Mouse (Mus musculus) liver, embryonic 14.5 days (tissue): Measurements from ENCODE around the gene Gm9639. TPM values are rescaled to one million over a fixed set of nuclear protein-coding genes. Genes with fewer than 3 reads are reported as not detected.
"Not testable (repeated sequence)": the region's sequence is repeated elsewhere in the genome, so short reads cannot be mapped to it uniquely, and the experiment has no call there.

Experiments used
- ATAC-seq: fragments of 200-750 bp; cut with Nextera tagmentation; 2 replicates; pipeline ENCODE4 v1.8.0; 2017; ENCODE audit warnings: moderate number of reproducible peaks, mild to moderate bottlenecking, moderate library complexity; ENCODE audit not compliant: insufficient read depth
- DNase-seq, 3 experiments: peaks; one replicate each; pipeline ENCODE4 v3.0.0-alpha.2; 2012 to 2013; ENCODE audit warnings: low read depth in 3 of 3, low spot score in 3 of 3
- H3K27ac ChIP-seq: fragments of 300-500 bp; sonication (generic); 2 replicates; pipeline ENCODE4 v1.5.1; 2014; ENCODE audit warnings: moderate library complexity, mild to moderate bottlenecking, control low read depth, inconsistent platforms
- H3K27me3 ChIP-seq: fragments of 300-500 bp; sonication (generic); 2 replicates; pipeline ENCODE4 v1.6.1; 2014; ENCODE audit warnings: mild to moderate bottlenecking, low read length, moderate library complexity; ENCODE audit not compliant: control insufficient read depth, insufficient read depth
- H3K36me3 ChIP-seq: fragments of 300-500 bp; sonication (generic); replicated peaks from 2 replicates; pipeline ENCODE4 v1.6.1; 2014; ENCODE audit warnings: low read depth; ENCODE audit not compliant: control insufficient read depth, insufficient read depth
- H3K4me1 ChIP-seq, 2 experiments: fragments of 200-500 bp in 1 of 2; fragments of 300-500 bp in 1 of 2; sonication (generic) in 1 of 2; replicated peaks; 2 replicates each; pipeline ENCODE4 v1.6.1; 2012 to 2014; ENCODE audit warnings: antibody characterized with exemption in 1 of 2, inconsistent platforms in 1 of 2, low read length in 1 of 2; ENCODE audit not compliant: control insufficient read depth in 2 of 2, insufficient read depth in 2 of 2
- H3K4me2 ChIP-seq: fragments of 300-500 bp; sonication (generic); 2 replicates; pipeline ENCODE4 v1.6.1; 2014; ENCODE audit warnings: low read depth, mild to moderate bottlenecking, control low read depth, moderate library complexity
- H3K4me3 ChIP-seq, 2 experiments: fragments of 200-500 bp in 1 of 2; fragments of 300-500 bp in 1 of 2; sonication (generic) in 1 of 2; 2 replicates each; pipeline ENCODE4 v1.5.1; 2012 to 2014; ENCODE audit warnings: low read depth in 2 of 2, low read length in 2 of 2, mild to moderate bottlenecking in 2 of 2, control low read depth in 1 of 2, inconsistent platforms in 1 of 2, moderate library complexity in 1 of 2; ENCODE audit not compliant: insufficient read depth in 1 of 2
- H3K9ac ChIP-seq: fragments of 300-500 bp; sonication (generic); replicated peaks from 2 replicates; pipeline ENCODE4 v1.6.1; 2014; ENCODE audit warnings: mild to moderate bottlenecking, control low read depth, moderate library complexity
- H3K9me3 ChIP-seq: fragments of 300-500 bp; sonication (generic); 2 replicates; pipeline ENCODE4 v1.6.1; 2016; ENCODE audit warnings: low read length, mixed read lengths; ENCODE audit not compliant: control insufficient read depth
- CTCF ChIP-seq: IDR thresholded peaks from 2 replicates; pipeline ENCODE4 v1.5.1; 2016; ENCODE audit warnings: antibody characterized with exemption, low read depth, control low read depth
- EP300 ChIP-seq: IDR thresholded peaks from 2 replicates; pipeline ENCODE4 v1.6.1; 2016; ENCODE audit warnings: antibody characterized with exemption, low read depth
- WGBS: fragments of 180-500 bp; shearing (Covaris S2); extraction: QIAGEN DNeasy Blood & Tissue Kit; methylation state at CpG from one replicate; pipeline ENCODE4 v1.1.7; 2014; ENCODE audit not compliant: insufficient replicate concordance; 5-methylcytosine and 5-hydroxymethylcytosine counted together
- polyA plus RNA-seq, 2 experiments: library from polyadenylated mRNA; depleted of rRNA in 1 of 2; stranded (reverse) in 1 of 2; unstranded in 1 of 2; fragments of >200 nt; fragmentation: Nextera tagmentation in 1 of 2; extraction: Ambion mirVana in 1 of 2; gene quantifications; 2 replicates each; pipeline versions ENCODE4 v1.2.1 to v1.2.3; 2012 to 2014

Gm9639 gene
- polyA plus RNA-seq, 2 experiments: not detected

DNA sequence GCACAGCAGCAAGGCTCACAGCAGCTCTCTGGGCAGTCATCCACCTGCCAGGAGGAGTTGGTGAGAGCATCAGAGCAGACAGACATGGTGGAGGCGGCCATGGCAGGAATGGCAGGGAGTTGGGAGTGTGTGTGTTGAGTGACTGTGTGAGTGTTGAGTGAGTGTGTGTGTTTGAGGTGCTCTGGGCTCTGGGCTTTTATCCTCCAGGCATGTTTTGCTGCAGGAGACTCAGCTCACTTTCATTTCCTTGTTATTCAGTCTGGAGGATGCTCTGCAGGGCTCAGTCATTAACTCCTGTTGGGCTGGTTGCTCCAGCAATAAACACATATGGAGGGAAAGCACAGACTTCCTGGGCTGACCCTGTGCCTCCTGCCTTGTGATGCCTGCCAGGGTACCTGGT is 18.0 kb downstream of the Gm9639 start, which contains the start of gene Gm7138:
Gene Gm7138 (minus strand): TSS at position 101 of the 400 bp plus-strand sequence.
- ATAC-seq, H3K9ac ChIP-seq, H3K4me3 ChIP-seq, H3K36me3 ChIP-seq, H3K4me2 ChIP-seq, DNase-seq, H3K4me1 ChIP-seq, H3K27ac ChIP-seq, H3K9me3 ChIP-seq, H3K27me3 ChIP-seq: not testable (repeated sequence)
- 33% methylated on average over 1 of the region's 1 CpGs for WGBS

DNA sequence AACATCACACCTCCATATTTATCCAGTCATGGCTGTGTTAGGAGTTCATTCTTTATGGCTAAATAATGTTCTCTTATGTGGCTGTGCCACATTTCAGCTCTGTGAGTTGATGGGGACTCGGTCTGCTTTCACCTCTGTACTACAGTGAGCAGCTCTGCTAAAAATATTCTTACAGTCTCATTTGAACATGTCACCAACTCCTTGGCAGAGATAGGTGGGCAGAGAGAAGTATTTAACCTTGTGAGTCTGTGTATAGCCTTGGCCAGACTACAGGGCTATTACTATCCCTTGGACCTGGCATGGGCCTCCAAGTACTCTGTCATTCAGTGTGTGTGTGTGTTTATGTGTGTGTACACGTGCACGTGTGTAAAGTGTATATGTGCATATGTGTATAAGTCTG is 22.7 kb downstream of the Gm9639 start:
- not testable (repeated sequence) for H3K27ac ChIP-seq, H3K27me3 ChIP-seq, H3K9ac ChIP-seq, ATAC-seq, DNase-seq, H3K9me3 ChIP-seq, H3K4me2 ChIP-seq, H3K4me1 ChIP-seq, H3K4me3 ChIP-seq, H3K36me3 ChIP-seq
- WGBS: 22% methylated on average over 1 of the region's 3 CpGs

DNA sequence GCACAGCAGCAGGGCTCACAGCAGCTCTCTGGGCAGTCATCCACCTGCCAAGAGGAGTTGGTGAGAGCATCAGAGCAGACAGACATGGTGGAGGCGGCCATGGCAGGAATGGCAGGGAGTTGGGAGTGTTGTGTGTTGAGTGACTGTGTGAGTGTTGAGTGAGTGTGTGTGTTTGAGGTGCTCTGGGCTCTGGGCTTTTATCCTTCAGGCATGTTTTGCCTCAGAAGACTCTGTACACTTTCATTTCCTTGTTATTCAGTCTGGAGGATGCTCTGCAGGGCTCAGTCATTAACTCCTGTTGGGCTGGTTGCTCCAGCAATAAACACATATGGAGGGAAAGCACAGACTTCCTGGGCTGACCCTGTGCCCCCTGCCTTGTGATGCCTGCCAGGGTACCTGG is 23.7 kb downstream of the Gm9639 start, which contains the start of gene Gm3238:
Gene Gm3238 (minus strand): TSS at position 101 of the 400 bp plus-strand sequence.
- DNase-seq, H3K4me2 ChIP-seq, H3K27ac ChIP-seq, H3K4me1 ChIP-seq, H3K4me3 ChIP-seq, H3K36me3 ChIP-seq, ATAC-seq, H3K9me3 ChIP-seq, H3K9ac ChIP-seq, H3K27me3 ChIP-seq: not testable (repeated sequence)
- 20% methylated on average over 1 of the region's 1 CpGs for WGBS

DNA sequence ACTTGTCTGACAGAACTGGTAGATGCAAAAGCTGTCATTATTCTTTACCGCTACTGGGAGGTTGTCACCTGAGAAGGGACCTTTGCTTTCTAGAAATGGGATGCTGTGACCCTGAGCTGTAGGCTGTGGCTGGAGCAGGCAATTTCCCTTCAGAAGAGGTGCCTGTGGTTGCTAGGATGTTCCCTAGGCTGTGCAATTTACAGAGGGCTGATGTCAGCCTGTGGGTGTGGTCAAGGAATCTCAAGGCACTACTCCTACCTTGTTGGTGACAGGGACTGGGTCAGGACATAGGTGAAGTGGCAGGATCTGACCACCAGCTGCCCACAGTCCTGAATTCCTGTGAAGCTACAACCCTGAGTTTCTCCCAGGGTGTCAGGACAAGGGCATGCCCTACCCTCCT is 25.1 kb downstream of the Gm9639 start:
- H3K4me1 ChIP-seq: no peaks in the 10 kb centered on the region
- ATAC-seq (no peak), DNase-seq (no peak)
- H3K27ac ChIP-seq: no peak overlapping the region
- TF ChIP-seq EP300: no peak
- no peak for TF ChIP-seq CTCF
- H3K9me3 ChIP-seq: no peaks in the 10 kb centered on the region
- no peak overlapping the region for H3K4me2 ChIP-seq
- H3K4me3 ChIP-seq: no peak overlapping the region
- 52% methylated on average over 1 of the region's 1 CpGs for WGBS
- no peaks in the 10 kb centered on the region for H3K36me3 ChIP-seq
- no peaks in the 10 kb centered on the region for H3K27me3 ChIP-seq
- H3K9ac ChIP-seq: no peak overlapping the region

DNA sequence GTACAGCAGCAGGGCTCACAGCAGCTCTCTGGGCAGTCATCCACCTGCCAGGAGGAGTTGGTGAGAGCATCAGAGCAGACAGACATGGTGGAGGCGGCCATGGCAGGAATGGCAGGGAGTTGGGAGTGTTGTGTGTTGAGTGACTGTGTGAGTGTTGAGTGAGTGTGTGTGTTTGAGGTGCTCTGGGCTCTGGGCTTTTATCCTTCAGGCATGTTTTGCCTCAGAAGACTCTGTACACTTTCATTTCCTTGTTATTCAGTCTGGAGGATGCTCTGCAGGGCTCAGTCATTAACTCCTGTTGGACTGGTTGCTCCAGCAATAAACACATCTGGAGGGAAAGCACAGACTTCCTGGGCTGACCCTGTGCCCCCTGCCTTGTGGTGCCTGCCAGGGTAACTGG is 35.3 kb downstream of the Gm9639 start, which contains the start of gene Gm3233:
Gene Gm3233 (minus strand): TSS at position 101 of the 400 bp plus-strand sequence.
- not testable (repeated sequence) for H3K27me3 ChIP-seq, H3K9me3 ChIP-seq, H3K4me1 ChIP-seq, H3K27ac ChIP-seq, ATAC-seq, H3K4me3 ChIP-seq, H3K4me2 ChIP-seq, H3K36me3 ChIP-seq, H3K9ac ChIP-seq, DNase-seq
- no CpG with 5 or more reads among the region's 1 CpGs for WGBS

DNA sequence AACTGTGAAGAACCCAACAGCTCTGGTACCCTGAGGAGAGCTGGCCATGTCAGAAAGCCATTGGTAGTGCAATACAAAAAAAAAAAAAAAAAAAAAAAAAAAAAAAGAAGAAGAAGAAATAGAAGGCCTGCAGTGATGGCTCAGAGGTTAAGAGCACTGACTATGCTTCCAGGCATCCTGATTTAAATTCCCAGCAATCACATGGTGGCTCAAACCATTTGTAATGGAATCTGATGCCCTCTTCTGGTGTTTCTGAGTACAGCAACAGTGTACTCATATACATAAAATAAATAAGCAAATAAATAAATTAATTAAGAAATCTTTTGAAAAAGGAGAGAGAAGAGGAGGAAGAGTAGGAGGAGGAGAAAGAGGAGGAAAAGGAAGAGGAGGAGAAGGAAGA is 41.4 kb downstream of the Gm9639 start:
- no peak overlapping the region for H3K4me3 ChIP-seq
- no peak overlapping the region for H3K27ac ChIP-seq
- DNase-seq: no peak
- H3K27me3 ChIP-seq: no peaks in the 10 kb centered on the region
- no peak overlapping the region for H3K9ac ChIP-seq
- ATAC-seq: no peak
- TF ChIP-seq CTCF: no peak; the same call in 1 of the 2 replicates
- TF ChIP-seq EP300: no peak
- H3K36me3 ChIP-seq: no peaks in the 10 kb centered on the region
- H3K9me3 ChIP-seq: no peaks in the 10 kb centered on the region
- H3K4me2 ChIP-seq: no peak overlapping the region
- H3K4me1 ChIP-seq: no peaks in the 10 kb centered on the region

DNA sequence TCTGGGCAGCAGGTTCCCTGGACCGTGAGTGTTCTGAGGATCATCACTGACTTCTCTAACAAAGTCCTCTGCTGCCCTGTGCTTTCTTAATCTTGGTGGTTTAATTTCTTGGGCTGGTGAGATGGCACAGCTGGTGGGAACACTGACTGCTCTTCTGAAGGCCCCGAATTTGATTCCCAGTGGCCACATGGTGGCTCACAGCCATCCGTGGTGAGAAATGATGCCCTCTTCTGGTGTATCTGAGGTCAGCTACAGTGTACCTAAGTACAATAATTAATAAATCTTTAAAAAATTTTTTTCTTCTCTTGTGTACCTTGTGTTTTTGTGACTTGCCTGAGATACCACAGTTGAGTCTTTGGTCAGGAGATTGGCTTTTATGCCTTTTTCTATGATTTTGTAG is 42.6 kb downstream of the Gm9639 start:
- not testable (repeated sequence) for H3K9me3 ChIP-seq, H3K27me3 ChIP-seq, H3K9ac ChIP-seq, H3K4me3 ChIP-seq, DNase-seq, H3K36me3 ChIP-seq, H3K27ac ChIP-seq, H3K4me2 ChIP-seq, ATAC-seq, H3K4me1 ChIP-seq
- 42% methylated on average over 3 of the region's 3 CpGs for WGBS

DNA sequence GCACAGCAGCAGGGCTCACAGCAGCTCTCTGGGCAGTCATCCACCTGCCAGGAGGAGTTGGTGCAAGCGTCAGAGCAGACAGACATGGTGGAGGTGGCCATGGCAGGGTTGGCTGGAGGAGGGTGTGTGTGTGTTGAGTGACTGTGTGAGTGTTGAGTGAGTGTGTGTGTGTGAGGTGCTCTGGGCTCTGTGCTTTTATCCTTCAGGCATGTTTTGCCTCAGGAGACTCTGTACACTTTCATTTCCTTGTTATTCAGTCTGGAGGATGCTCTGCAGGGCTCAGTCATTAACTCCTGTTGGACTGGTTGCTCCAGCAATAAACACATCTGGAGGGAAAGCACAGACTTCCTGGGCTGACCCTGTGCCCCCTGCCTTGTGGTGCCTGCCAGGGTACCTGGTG is 43.6 kb downstream of the Gm9639 start, which contains the start of gene Gm9736:
Gene Gm9736 (minus strand): TSS at position 101 of the 400 bp plus-strand sequence.
- not testable (repeated sequence) for H3K27me3 ChIP-seq, H3K4me1 ChIP-seq, H3K27ac ChIP-seq, H3K36me3 ChIP-seq, H3K9ac ChIP-seq, H3K4me2 ChIP-seq, H3K9me3 ChIP-seq, H3K4me3 ChIP-seq, DNase-seq, ATAC-seq
- WGBS: 60% methylated on average over 1 of the region's 1 CpGs
